Mouse (Mus musculus) embryonic facial prominence, embryonic 10.5 days (tissue): Measurements from ENCODE around the gene Rab5b. TPM values are rescaled to one million over a fixed set of nuclear protein-coding genes. Genes with fewer than 3 reads are reported as not detected.
"Not testable (repeated sequence)": the region's sequence is repeated elsewhere in the genome, so short reads cannot be mapped to it uniquely, and the experiment has no call there.

Experiments
- DNase-seq: peaks from one replicate; pipeline ENCODE4 v3.0.0-alpha.2; 2017; ENCODE audit warnings: low spot score
- H3K27ac ChIP-seq: fragments of 300-500 bp; sonication (generic); replicated peaks from 2 replicates; pipeline ENCODE4 v1.5.1; 2016; ENCODE audit warnings: mild to moderate bottlenecking
- H3K27me3 ChIP-seq: fragments of 300-500 bp; sonication (generic); replicated peaks from 2 replicates; pipeline ENCODE4 v1.6.1; 2016; ENCODE audit warnings: low read depth, mild to moderate bottlenecking; ENCODE audit not compliant: poor library complexity, severe bottlenecking
- H3K36me3 ChIP-seq: fragments of 300-500 bp; sonication (generic); replicated peaks from 2 replicates; pipeline ENCODE4 v1.6.1; 2016; ENCODE audit warnings: mild to moderate bottlenecking, moderate library complexity
- H3K4me1 ChIP-seq: fragments of 300-500 bp; sonication (generic); 2 replicates; pipeline ENCODE4 v1.6.1; 2016
- H3K4me3 ChIP-seq: fragments of 300-500 bp; sonication (generic); 2 replicates; pipeline ENCODE4 v1.5.1; 2016; ENCODE audit warnings: mild to moderate bottlenecking, moderate library complexity
- H3K9me3 ChIP-seq: fragments of 300-500 bp; sonication (generic); 2 replicates; pipeline ENCODE4 v1.6.1; 2016; ENCODE audit warnings: mild to moderate bottlenecking
- WGBS: fragments of 180-500 bp; shearing (Covaris S2); methylation state at CpG from one replicate; pipeline ENCODE4 v1.1.7; 2016; 5-methylcytosine and 5-hydroxymethylcytosine counted together
- polyA plus RNA-seq: library from polyadenylated mRNA; unstranded; fragments of >200 nt; fragmentation: Nextera tagmentation; extraction: Ambion mirVana; gene quantifications from 2 replicates; pipeline ENCODE4 v1.2.1, GENCODE M21; 2016

Gene Rab5b
- polyA plus RNA-seq, 1 experiment from 2014 or later = 70.4 TPM

GRCm38 (mm10) chr10:128630306-128630705 is 65.8 kb downstream of the Rab5b start:
- not testable (repeated sequence) for H3K4me1 ChIP-seq, H3K27me3 ChIP-seq, H3K4me3 ChIP-seq, H3K9me3 ChIP-seq, H3K27ac ChIP-seq, DNase-seq
- whole genome bisulfite sequencing = 80% methylated on average over 5 of the region's 5 CpGs
- peaks cover 28% of the 10 kb centered on the region for H3K36me3 ChIP-seq

- H3K27me3 ChIP-seq = no peaks in the 10 kb centered on the region
- no peak overlapping the region for H3K27ac ChIP-seq
- peaks cover 6% of the 10 kb centered on the region for H3K4me1 ChIP-seq
- H3K4me3 ChIP-seq = no peak overlapping the region
- no peaks in the 10 kb centered on the region for H3K9me3 ChIP-seq
- 79% methylated on average over 2 of the region's 2 CpGs for WGBS
- no peak for DNase-seq
- H3K36me3 ChIP-seq = peaks cover 28% of the 10 kb centered on the region
Observed at GRCm38 (mm10) chr10:128629746-128630145, 66.3 kb downstream of the Rab5b start.

GRCm38 (mm10) chr10:128627398-128628317 is 68.4 kb downstream of the Rab5b start:
- H3K4me1 ChIP-seq = peaks cover 6% of the 10 kb centered on the region
- H3K4me3 ChIP-seq = no peak overlapping the region
- no peaks in the 10 kb centered on the region for H3K27me3 ChIP-seq
- WGBS = 83% methylated on average over 10 of the region's 10 CpGs
- peaks cover 31% of the 10 kb centered on the region for H3K36me3 ChIP-seq
- no peak for DNase-seq
- no peaks in the 10 kb centered on the region for H3K9me3 ChIP-seq
- H3K27ac ChIP-seq = no peak overlapping the region

Other genes starting within 250 kb of the Rab5b start
- gene Smarcc2, start 237.0 kb downstream of the Rab5b start, polyA plus RNA-seq = 77.3 and 85.9 TPM in 2 replicates
- 733 and 768 TPM in 2 replicates for gene Myl6, start 202.1 kb downstream of the Rab5b start, polyA plus RNA-seq
- gene Myl6b, start 197.6 kb downstream of the Rab5b start, polyA plus RNA-seq = 2.3 and 3.1 TPM in 2 replicates
- gene Esyt1, start 170.4 kb downstream of the Rab5b start, polyA plus RNA-seq = 11.9 and 13.6 TPM in 2 replicates
- 15.9 and 17.4 TPM in 2 replicates for gene Zc3h10, start 148.5 kb downstream of the Rab5b start, polyA plus RNA-seq
- 3,494 and 3,561 TPM in 2 replicates for gene Rpl41, start 147.0 kb downstream of the Rab5b start, polyA plus RNA-seq
- 274 and 287 TPM in 2 replicates for gene Pa2g4, start 130.3 kb downstream of the Rab5b start, polyA plus RNA-seq
- gene Erbb3, start 106.6 kb downstream of the Rab5b start, polyA plus RNA-seq = 11.9 and 12.2 TPM in 2 replicates
- 566 and 582 TPM in 2 replicates for gene Rps26, start 69.5 kb downstream of the Rab5b start, polyA plus RNA-seq
- 2.9 and 3.5 TPM in 2 replicates for gene Ikzf4, start 50.3 kb downstream of the Rab5b start, polyA plus RNA-seq
- 12.9 and 13.5 TPM in 2 replicates for gene Suox, start 22.2 kb downstream of the Rab5b start, polyA plus RNA-seq
- 8.6 and 17.3 TPM in 2 replicates for gene Pmel, start 7.9 kb upstream of the Rab5b start, polyA plus RNA-seq
- 124 and 130 TPM in 2 replicates for gene Cdk2, start 8.8 kb upstream of the Rab5b start, polyA plus RNA-seq
- gene Dgka, start 48.6 kb upstream of the Rab5b start, polyA plus RNA-seq = 5.2 and 6.3 TPM in 2 replicates
- gene Pym1, start 51.6 kb upstream of the Rab5b start, polyA plus RNA-seq = 56.6 and 60.0 TPM in 2 replicates
- 0.26 and 0.30 TPM in 2 replicates for gene Mmp19, start 94.6 kb upstream of the Rab5b start, polyA plus RNA-seq
- gene Dnajc14, start 107.8 kb upstream of the Rab5b start, polyA plus RNA-seq = 51.9 and 53.7 TPM in 2 replicates
- gene Tmem198b, start 108.1 kb upstream of the Rab5b start, polyA plus RNA-seq = 16.9 and 17.9 TPM in 2 replicates
- 259 and 263 TPM in 2 replicates for gene Sarnp, start 121.1 kb upstream of the Rab5b start, polyA plus RNA-seq
- gene Ormdl2, start 125.4 kb upstream of the Rab5b start, polyA plus RNA-seq = 63.7 and 66.4 TPM in 2 replicates
- 11.8 and 12.0 TPM in 2 replicates for gene Gdf11, start 195.5 kb upstream of the Rab5b start, polyA plus RNA-seq
- gene Cd63, start 204.7 kb upstream of the Rab5b start, polyA plus RNA-seq = 274 and 319 TPM in 2 replicates
- gene Rdh5, start 226.6 kb upstream of the Rab5b start, polyA plus RNA-seq = 11.2 and 11.9 TPM in 2 replicates
- gene Bloc1s1, start 227.8 kb upstream of the Rab5b start, polyA plus RNA-seq = 185 and 186 TPM in 2 replicates
- 1.8 and 2.7 TPM in 2 replicates for gene Itga7, start 237.6 kb upstream of the Rab5b start, polyA plus RNA-seq